In genomic region chr6:137979802-137980201, GRCm38 (mm10) we compare ENCODE assay signal across 17 mouse cellular contexts.
DNase-seq lines count a peak whose midpoint lies in the region; ATAC-seq lines count a peak whose summit lies in the region.
"Had no signal": no experiment of that assay in that cellular context is flagged by ENCODE, and none has a peak within 500 bp of the region (broad histone marks: within the 10 kb centered on the region; RNA-seq: fewer than 3 reads in every experiment).

No protein-coding gene starts in this region.

- no peaks in the 10 kb centered on the region for H3K27me3 ChIP-seq in midbrain, embryonic 13.5 days
- no peaks in the 10 kb centered on the region for H3K27me3 ChIP-seq in midbrain, embryonic 16.5 days (ENCODE audit: control insufficient read depth, insufficient read depth, low read depth, low read length)
- H3K27me3 ChIP-seq in forebrain, embryonic 10.5 days (ENCODE audit: poor library complexity, severe bottlenecking): no peaks in the 10 kb centered on the region
- no peaks in the 10 kb centered on the region for H3K27me3 ChIP-seq in forebrain, embryonic 14.5 days (replicated peaks; ENCODE audit: control insufficient read depth, insufficient read depth, low read length)
- H3K27me3 ChIP-seq: heart, embryonic 12.5 days; liver, embryonic 13.5 days; megakaryocyte, embryonic 14.5 days had no signal

- 44% methylated on average over 12 of the region's 12 CpGs for WGBS in midbrain, embryonic 13.5 days
- WGBS in midbrain, embryonic 16.5 days: 30% methylated on average over 12 of the region's 12 CpGs
- 79% methylated on average over 12 of the region's 12 CpGs for WGBS in forebrain, embryonic 10.5 days
- 10% methylated on average over 12 of the region's 12 CpGs for WGBS in forebrain, embryonic 14.5 days

- H3K9ac ChIP-seq in midbrain, embryonic 13.5 days (replicated peaks): no peak overlapping the region
- no peak overlapping the region for H3K9ac ChIP-seq in midbrain, embryonic 16.5 days (ENCODE audit: low read depth, low read length)
- no peak overlapping the region for H3K9ac ChIP-seq in forebrain, embryonic 14.5 days (ENCODE audit: low read length)
- H3K9ac ChIP-seq: heart, embryonic 12.5 days; liver, embryonic 13.5 days had no signal

- H3K9me3 ChIP-seq in midbrain, embryonic 13.5 days: peaks cover 6% of the 10 kb centered on the region
- H3K9me3 ChIP-seq in midbrain, embryonic 16.5 days (replicated peaks; ENCODE audit: control insufficient read depth, low read length, poor library complexity, severe bottlenecking): no peaks in the 10 kb centered on the region
- H3K9me3 ChIP-seq in forebrain, embryonic 10.5 days: peaks cover 2% of the 10 kb centered on the region; the same call in 1 of the 2 replicates
- H3K9me3 ChIP-seq in forebrain, embryonic 14.5 days (replicated peaks; ENCODE audit: control insufficient read depth, low read length): no peaks in the 10 kb centered on the region; the same call in 1 of the 2 replicates
- H3K9me3 ChIP-seq: liver, embryonic 13.5 days had no signal

- 0 out of 2 replicates have a peak, but pooled peaks have one; percentile 53 for ATAC-seq in midbrain, embryonic 13.5 days
- ATAC-seq in midbrain, embryonic 16.5 days: no peak
- ATAC-seq in forebrain, embryonic 14.5 days: peak; percentile 92

- no peaks in the 10 kb centered on the region for H3K36me3 ChIP-seq in midbrain, embryonic 13.5 days
- no peaks in the 10 kb centered on the region for H3K36me3 ChIP-seq in midbrain, embryonic 16.5 days (ENCODE audit: control insufficient read depth, insufficient read depth, low read length)
- no peaks in the 10 kb centered on the region for H3K36me3 ChIP-seq in forebrain, embryonic 10.5 days (replicated peaks)
- H3K36me3 ChIP-seq in forebrain, embryonic 14.5 days (ENCODE audit: control insufficient read depth, insufficient read depth, low read length): no peaks in the 10 kb centered on the region
- H3K36me3 ChIP-seq: heart, embryonic 12.5 days; liver, embryonic 13.5 days had no signal

- H3K4me1 ChIP-seq in midbrain, embryonic 13.5 days (replicated peaks): 0 out of 2 replicates have a peak, but pooled peaks cover 11% of the 10 kb centered on the region
- H3K4me1 ChIP-seq in midbrain, embryonic 16.5 days (ENCODE audit: control insufficient read depth, insufficient read depth, low read length): peaks cover 3% of the 10 kb centered on the region; the same call in 1 of the 2 replicates
- peaks cover 30% of the 10 kb centered on the region for H3K4me1 ChIP-seq in forebrain, embryonic 10.5 days
- H3K4me1 ChIP-seq in forebrain, embryonic 14.5 days (ENCODE audit: control insufficient read depth, insufficient read depth, low read length): peaks cover 15% of the 10 kb centered on the region
- H3K4me1 ChIP-seq: heart, embryonic 12.5 days; liver, embryonic 13.5 days; megakaryocyte, embryonic 14.5 days had no signal

- peak overlapping the region; percentile 10 for H3K27ac ChIP-seq in midbrain, embryonic 13.5 days
- H3K27ac ChIP-seq in midbrain, embryonic 16.5 days (ENCODE audit: low read length): no peak overlapping the region
- 0 out of 2 replicates have a peak overlapping the region, but pooled peaks have one; percentile 30 for H3K27ac ChIP-seq in forebrain, embryonic 10.5 days
- peak overlapping the region; percentile 89 for H3K27ac ChIP-seq in forebrain, embryonic 14.5 days (ENCODE audit: low read depth, low read length)
- H3K27ac ChIP-seq: liver, embryonic 13.5 days; stomach, postnatal 0 days had no signal

- no peak overlapping the region for H3K4me2 ChIP-seq in midbrain, embryonic 13.5 days (replicated peaks)
- H3K4me2 ChIP-seq in midbrain, embryonic 16.5 days (ENCODE audit: low read length): no peak overlapping the region
- no peak overlapping the region for H3K4me2 ChIP-seq in forebrain, embryonic 14.5 days (ENCODE audit: low read length)
- H3K4me2 ChIP-seq: heart, embryonic 12.5 days; liver, embryonic 13.5 days had no signal

- no peak for DNase-seq in forebrain, embryonic 10.5 days (ENCODE audit: extremely low spot score, low spot score)
- DNase-seq in forebrain, embryonic 14.5 days (ENCODE audit: low spot score): peak; percentile 94
- peak; percentile 43 to 61 for DNase-seq in layer of hippocampus, postnatal 10 days (ENCODE audit: low spot score in 2 of 2)
- DNase-seq in left cerebral cortex, adult 8-10 months (ENCODE audit: low spot score in 2 of 2): no peak
- DNase-seq in kidney, adult 9 months: no peak
- DNase-seq in heart, adult 8-10 months (ENCODE audit: low spot score): no peak
- DNase-seq: heart, postnatal 4 days; kidney, adult 18-20 months; kidney, postnatal 4 days; liver, embryonic 13.5 days; thymus, postnatal 4 days had no signal

- no peak overlapping the region for H3K4me3 ChIP-seq in midbrain, embryonic 13.5 days (replicated peaks)
- no peak overlapping the region for H3K4me3 ChIP-seq in midbrain, embryonic 16.5 days (ENCODE audit: low read depth, low read length)
- no peak overlapping the region for H3K4me3 ChIP-seq in forebrain, embryonic 10.5 days
- H3K4me3 ChIP-seq in forebrain, embryonic 14.5 days (ENCODE audit: low read depth, low read length): no peak overlapping the region
- H3K4me3 ChIP-seq: erythroblast, embryonic 14.5 days; heart, embryonic 12.5 days; liver, embryonic 13.5 days; megakaryocyte, embryonic 14.5 days had no signal

Comparison
In these comparisons a context has a peak if more than half of its experiments do, and no peak if none do; other contexts are left out.
1. DNase-seq: peak in forebrain, embryonic 14.5 days (single experiment) and layer of hippocampus, postnatal 10 days (2 of 2); none in forebrain, embryonic 10.5 days (single experiment), left cerebral cortex, adult 8-10 months (0 of 2), kidney, adult 9 months (single experiment) and heart, adult 8-10 months (single experiment).